27 mouse cellular contexts compared by ENCODE assay signal in genomic region chr14:100508087-100508486, GRCm38 (mm10).
"Had no signal": no experiment of that assay in that cellular context is flagged by ENCODE, and none has a peak within 500 bp of the region (broad histone marks: within the 10 kb centered on the region; RNA-seq: fewer than 3 reads in every experiment).

No protein-coding gene starts in this region.

- H3K27ac ChIP-seq: embryonic facial prominence, embryonic 10.5 days; embryonic facial prominence, embryonic 12.5 days; embryonic facial prominence, embryonic 13.5 days; embryonic facial prominence, embryonic 15.5 days; forebrain, embryonic 10.5 days; forebrain, embryonic 12.5 days; forebrain, embryonic 13.5 days; gastrocnemius, adult 2 months; heart, adult 2 months had no signal

- H3K36me3 ChIP-seq: embryonic facial prominence, embryonic 10.5 days; embryonic facial prominence, embryonic 12.5 days; embryonic facial prominence, embryonic 13.5 days; embryonic facial prominence, embryonic 15.5 days; forebrain, embryonic 10.5 days; forebrain, embryonic 12.5 days had no signal

- ATAC-seq: forebrain, embryonic 13.5 days; forebrain, embryonic 14.5 days; forebrain, embryonic 16.5 days; forebrain, postnatal 0 days had no signal

- DNase-seq: cerebellum, adult 8-10 months; cerebellum, adult 9-10 months; cerebellum, adult 9-11 months; cerebellum, postnatal 10 days; cerebellum, postnatal 14 days; cerebellum, postnatal 25 days; cerebellum, postnatal 36 days; embryo, embryonic 11 days; forebrain, postnatal 0 days; gastrocnemius, adult 2 months; gastrocnemius, postnatal 10 days; gastrocnemius, postnatal 14 days; gastrocnemius, postnatal 25 days; gastrocnemius, postnatal 36 days; heart, adult 11 months; heart, adult 18-20 months; heart, adult 2 months had no signal

- H3K4me1 ChIP-seq: embryonic facial prominence, embryonic 12.5 days; embryonic facial prominence, embryonic 13.5 days; embryonic facial prominence, embryonic 15.5 days; forebrain, embryonic 12.5 days; forebrain, embryonic 13.5 days had no signal

- H3K9me3 ChIP-seq: embryonic facial prominence, embryonic 10.5 days; embryonic facial prominence, embryonic 12.5 days; embryonic facial prominence, embryonic 13.5 days; embryonic facial prominence, embryonic 15.5 days; forebrain, embryonic 10.5 days; forebrain, embryonic 12.5 days; forebrain, embryonic 13.5 days had no signal

- H3K4me3 ChIP-seq: embryonic facial prominence, embryonic 10.5 days; embryonic facial prominence, embryonic 12.5 days; embryonic facial prominence, embryonic 13.5 days; embryonic facial prominence, embryonic 15.5 days; erythroblast, embryonic 14.5 days; forebrain, embryonic 10.5 days; forebrain, embryonic 12.5 days; forebrain, embryonic 13.5 days; gastrocnemius, adult 2 months; heart, adult 2 months had no signal

- H3K27me3 ChIP-seq: embryonic facial prominence, embryonic 12.5 days; embryonic facial prominence, embryonic 13.5 days; embryonic facial prominence, embryonic 15.5 days; forebrain, embryonic 12.5 days; forebrain, embryonic 13.5 days had no signal

- H3K4me2 ChIP-seq: embryonic facial prominence, embryonic 12.5 days; embryonic facial prominence, embryonic 13.5 days; embryonic facial prominence, embryonic 15.5 days; forebrain, embryonic 12.5 days; forebrain, embryonic 13.5 days had no signal

- H3K9ac ChIP-seq: embryonic facial prominence, embryonic 12.5 days; embryonic facial prominence, embryonic 13.5 days; embryonic facial prominence, embryonic 15.5 days; forebrain, embryonic 12.5 days; forebrain, embryonic 13.5 days; forebrain, postnatal 0 days had no signal
